Mouse (Mus musculus) heart, adult 2 months (tissue): ENCODE measurements at regions not wholly inside any gene's neighbourhood (a gene's known extent, or its start where the extent isn't known, plus 50 kb on each side); places are given as distances from the start of the nearest gene placed in this dataset.

Experiments
- CTCF ChIP-seq: fragments of 200-600 bp; IDR thresholded peaks from 2 replicates; pipeline ENCODE4 v1.8.1; 2022; ENCODE audit warnings: antibody characterized with exemption, mild to moderate bottlenecking, moderate library complexity
- POLR2A ChIP-seq: fragments of 200-500 bp; IDR thresholded peaks from 2 replicates; pipeline ENCODE4 v1.6.1; 2011; ENCODE audit warnings: mild to moderate bottlenecking, low read depth, low read length, control low read depth; ENCODE audit not compliant: insufficient read depth

DNA sequence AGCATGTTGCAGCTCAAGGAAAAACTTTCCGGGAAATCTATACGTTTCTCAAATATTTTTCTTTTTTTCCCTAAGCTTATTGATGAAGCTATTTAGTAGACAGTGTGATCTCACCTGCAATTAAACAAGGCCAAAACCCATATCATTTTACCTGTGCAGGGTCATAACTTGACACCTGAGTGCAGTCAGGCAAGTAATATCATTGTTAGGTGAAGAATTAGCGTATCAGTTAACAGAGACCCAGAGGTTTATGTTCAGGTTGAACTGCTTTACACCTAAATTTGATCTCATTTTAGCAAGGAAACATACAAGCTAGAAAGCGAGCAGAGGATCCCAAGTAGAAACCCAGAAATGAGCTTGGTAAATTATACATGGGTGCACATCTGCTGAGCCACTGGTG lies 178.6 kb upstream of the Hcn1 start:
- TF ChIP-seq POLR2A (no peak), CTCF (no peak)
